Mouse (Mus musculus) liver, embryonic 14.5 days (tissue): Measurements from ENCODE around the gene Adcyap1r1.

Source experiments
- CTCF ChIP-seq: IDR thresholded peaks from 2 replicates; pipeline ENCODE4 v1.5.1; 2016; ENCODE audit warnings: antibody characterized with exemption, low read depth, control low read depth
- EP300 ChIP-seq: IDR thresholded peaks from 2 replicates; pipeline ENCODE4 v1.6.1; 2016; ENCODE audit warnings: antibody characterized with exemption, low read depth

DNA sequence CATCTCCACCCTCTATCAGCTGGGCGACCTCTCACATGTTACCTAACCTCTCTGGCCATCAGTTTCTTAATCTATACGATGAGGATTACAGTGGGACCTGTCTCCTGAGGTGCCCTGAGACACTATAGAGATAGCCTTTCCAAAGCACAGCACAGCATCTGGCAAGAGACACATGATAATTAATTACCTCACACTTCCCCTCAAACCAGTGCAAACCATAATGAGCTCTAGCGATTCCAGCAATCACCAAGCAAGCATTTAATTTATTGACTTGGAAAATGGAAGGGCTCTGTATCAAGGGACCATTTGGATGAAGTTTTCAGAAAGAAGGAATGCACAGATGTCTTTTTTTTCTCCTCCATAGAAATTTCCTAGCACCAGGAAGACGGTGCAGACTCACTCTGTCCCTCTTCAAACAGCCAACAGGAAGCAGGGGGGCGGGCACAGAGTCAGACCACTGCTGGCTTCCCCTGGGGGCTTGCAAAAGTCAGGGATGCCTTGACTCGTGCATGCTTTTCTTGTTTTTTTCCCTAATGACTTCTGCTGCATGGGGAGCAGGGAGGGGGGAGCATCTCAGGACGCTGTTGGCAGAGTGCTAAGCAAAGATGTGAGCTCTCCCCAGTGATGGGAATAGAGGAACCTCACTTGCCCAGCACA is 41.5 kb upstream of the Adcyap1r1 start:
- TF ChIP-seq EP300 (no peak), CTCF (no peak)
